Mouse (Mus musculus) forebrain, embryonic 13.5 days (tissue): Measurements from ENCODE around the gene Slc25a35. TPM values are rescaled to one million over a fixed set of nuclear protein-coding genes. Genes with fewer than 3 reads are reported as not detected.
A peak's percentile ranks its signal among the peaks of the same experiment; 100 is the strongest.
"Not testable (repeated sequence)": the region's sequence is repeated elsewhere in the genome, so short reads cannot be mapped to it uniquely, and the experiment has no call there.

Source experiments
- ATAC-seq: fragments of 200-750 bp; cut with Nextera tagmentation; 2 replicates; pipeline ENCODE4 v1.8.0; 2017
- H3K27ac ChIP-seq: fragments of 300-500 bp; sonication (generic); 2 replicates; pipeline ENCODE4 v1.5.1; 2015; ENCODE audit warnings: inconsistent platforms, mild to moderate bottlenecking, moderate library complexity
- H3K27me3 ChIP-seq: fragments of 300-500 bp; sonication (generic); 2 replicates; pipeline ENCODE4 v1.6.1; 2015; ENCODE audit warnings: mild to moderate bottlenecking, inconsistent platforms
- H3K36me3 ChIP-seq: fragments of 300-500 bp; sonication (generic); 2 replicates; pipeline ENCODE4 v1.6.1; 2015; ENCODE audit warnings: mild to moderate bottlenecking, inconsistent platforms; ENCODE audit not compliant: poor library complexity, severe bottlenecking
- H3K4me1 ChIP-seq: fragments of 300-500 bp; sonication (generic); 2 replicates; pipeline ENCODE4 v1.6.1; 2015; ENCODE audit warnings: inconsistent platforms
- H3K4me2 ChIP-seq: fragments of 300-500 bp; sonication (generic); 2 replicates; pipeline ENCODE4 v1.6.1; 2015; ENCODE audit warnings: inconsistent platforms, mild to moderate bottlenecking, moderate library complexity
- H3K4me3 ChIP-seq: fragments of 300-500 bp; sonication (generic); 2 replicates; pipeline ENCODE4 v1.5.1; 2015; ENCODE audit warnings: mild to moderate bottlenecking, inconsistent platforms
- H3K9ac ChIP-seq: fragments of 300-500 bp; sonication (generic); 2 replicates; pipeline ENCODE4 v1.6.1; 2015; ENCODE audit warnings: mild to moderate bottlenecking, inconsistent platforms
- H3K9me3 ChIP-seq: fragments of 300-500 bp; sonication (generic); replicated peaks from 2 replicates; pipeline ENCODE4 v1.6.1; 2016; ENCODE audit warnings: inconsistent platforms
- WGBS: fragments of 180-500 bp; shearing (Covaris S2); methylation state at CpG from one replicate; pipeline ENCODE4 v1.1.7; 2015; 5-methylcytosine and 5-hydroxymethylcytosine counted together
- polyA plus RNA-seq: library from polyadenylated mRNA; unstranded; fragments of >200 nt; fragmentation: Nextera tagmentation; extraction: Ambion mirVana; gene quantifications from 2 replicates; pipeline ENCODE4 v1.2.1, GENCODE M21; 2015

Gene Slc25a35
- 1.2 and 1.4 TPM in 2 replicates for polyA plus RNA-seq

DNA sequence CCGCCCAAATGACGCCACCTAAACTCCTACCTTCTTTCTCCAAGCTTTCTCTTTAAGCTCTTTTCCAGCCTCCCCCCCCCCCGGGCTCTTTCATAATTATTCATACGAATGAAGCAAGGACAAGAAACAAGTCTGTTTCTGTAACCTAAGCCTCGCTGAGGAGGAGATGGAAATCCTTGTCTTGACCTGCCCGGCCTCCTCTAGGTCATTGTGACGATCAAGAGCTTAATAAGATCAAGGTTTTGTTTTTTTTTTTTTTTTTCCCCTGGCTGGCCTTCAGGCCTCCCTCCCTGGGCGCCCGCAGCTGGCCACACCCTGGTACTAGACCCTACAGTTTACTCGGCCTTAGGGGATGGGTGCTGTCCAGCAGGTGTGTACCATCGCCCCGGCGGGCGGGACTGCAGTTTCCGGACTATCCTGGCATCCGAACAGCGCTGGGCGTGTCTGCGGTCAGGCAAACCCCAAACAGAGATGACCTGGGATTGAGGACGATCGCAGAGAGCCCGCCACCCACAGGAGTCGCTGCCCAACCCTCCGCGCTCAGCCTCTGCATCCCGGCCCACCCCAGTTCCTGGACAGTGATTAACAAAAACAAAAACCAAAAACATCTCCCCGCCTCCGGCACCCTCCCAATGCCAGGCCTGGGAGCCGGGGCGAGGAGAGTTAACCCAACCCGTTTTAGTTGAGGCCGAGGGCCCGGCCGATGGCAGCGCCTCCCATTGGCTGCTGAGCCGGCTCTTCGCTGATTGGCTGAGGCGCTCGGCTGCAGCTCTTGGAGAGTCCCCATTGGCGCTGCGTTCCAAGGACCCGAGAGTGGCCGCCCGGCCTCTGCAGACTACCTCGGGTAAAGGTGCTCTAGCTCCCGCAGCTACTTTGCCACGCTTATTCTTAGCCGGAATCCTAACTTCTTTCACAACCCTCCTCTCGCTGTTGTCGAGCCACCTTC, at the start of gene Slc25a35:
Gene Slc25a35, plus strand, starts transcription at position 795 of the 946 bp plus-strand sequence.
- Histone ChIP-seq H3K27me3 (peaks cover 13% of the 10 kb centered on the region; the same call in 1 of the 2 replicates), H3K9me3 (no peaks in the 10 kb centered on the region), H3K4me1 (peaks cover 13% of the 10 kb centered on the region), H3K9ac (peak within 1 kb of the TSS; percentile 75), H3K4me2 (peak within 1 kb of the TSS; percentile 93), H3K36me3 (no peaks in the 10 kb centered on the region), H3K27ac (no peak within 1 kb of the TSS), H3K4me3 (peak within 1 kb of the TSS; percentile 64)
- ATAC-seq, result peak; percentile 99
- 2% methylated on average over 50 of the region's 50 CpGs for WGBS

DNA sequence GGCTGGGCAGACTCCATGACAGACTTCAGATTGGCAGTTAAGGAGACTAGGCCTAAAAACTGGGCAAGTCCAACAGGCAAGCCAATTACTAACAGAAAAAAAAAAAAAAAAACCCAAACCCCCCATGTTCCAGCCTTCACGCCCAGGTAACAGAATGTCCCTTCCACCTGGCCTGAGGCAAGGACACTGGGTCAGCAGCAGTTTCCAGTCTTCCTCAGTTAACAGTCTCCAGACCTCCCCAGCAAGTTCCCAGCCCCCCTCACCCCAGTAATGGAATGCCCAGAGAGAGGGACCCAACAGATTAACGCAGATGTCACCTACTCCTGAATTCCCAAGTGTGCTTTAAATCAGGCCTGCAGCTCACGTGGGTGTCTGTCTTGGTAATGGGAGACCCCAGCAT, 44.7 kb upstream of the Slc25a35 start:
- no peak for ATAC-seq
- Histone ChIP-seq H3K4me2 (no peak overlapping the region), H3K9ac (no peak overlapping the region), H3K36me3 (no peaks in the 10 kb centered on the region), H3K4me3 (no peak overlapping the region), H3K4me1 (no peaks in the 10 kb centered on the region), H3K9me3 (no peaks in the 10 kb centered on the region), H3K27me3 (peaks cover 4% of the 10 kb centered on the region; the same call in 1 of the 2 replicates), H3K27ac (no peak overlapping the region)
- WGBS, result 59% methylated on average over 3 of the region's 3 CpGs

DNA sequence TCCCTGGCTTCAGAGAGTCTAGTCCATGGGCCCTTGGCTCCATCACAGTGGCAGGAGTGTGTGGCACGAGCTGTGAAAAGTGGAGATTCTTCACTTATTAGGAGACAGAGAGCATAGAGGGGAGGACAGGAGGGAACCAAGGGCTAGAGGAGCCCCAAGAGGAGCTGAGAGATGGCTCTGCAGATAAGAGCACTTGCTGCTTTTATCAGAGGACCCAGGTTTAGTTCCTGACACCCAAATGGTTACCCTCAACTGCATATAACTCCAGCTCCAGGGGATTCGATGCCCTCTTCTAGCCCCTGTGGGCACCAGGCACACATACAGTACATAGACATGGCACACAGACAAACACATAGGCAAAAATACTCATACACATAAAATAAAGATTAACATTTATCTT, 43.2 kb upstream of the Slc25a35 start:
- Histone ChIP-seq H3K9ac (no peak overlapping the region), H3K9me3 (no peaks in the 10 kb centered on the region), H3K4me2 (no peak overlapping the region), H3K27me3 (peaks cover 4% of the 10 kb centered on the region; the same call in 1 of the 2 replicates), H3K36me3 (no peaks in the 10 kb centered on the region), H3K4me3 (no peak overlapping the region), H3K27ac (no peak overlapping the region), H3K4me1 (no peaks in the 10 kb centered on the region)
- no peak for ATAC-seq
- 90% methylated on average over 2 of the region's 2 CpGs for WGBS

DNA sequence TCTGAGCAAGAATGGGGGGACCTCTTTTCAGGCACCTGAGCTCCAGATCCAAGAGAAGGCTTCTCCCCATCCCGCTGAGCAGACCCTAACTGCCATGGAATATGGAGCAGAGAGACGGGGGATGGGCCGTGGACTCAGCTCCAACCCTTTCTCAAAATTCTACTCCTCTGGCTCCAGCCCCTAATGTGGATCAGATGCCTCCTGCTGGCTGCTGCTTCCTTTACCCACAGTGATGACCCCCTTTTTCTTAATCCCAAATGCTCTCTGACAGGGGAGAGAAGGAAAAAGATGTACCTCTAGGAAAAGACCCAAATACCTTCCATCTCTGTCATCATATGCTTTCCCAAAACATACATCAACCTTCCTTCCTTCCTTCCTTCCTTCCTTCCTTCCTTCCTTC, 41.0 kb upstream of the Slc25a35 start, which contains the start of gene Odf4:
Gene Odf4, minus strand, starts transcription at position 101 of the 400 bp plus-strand sequence.
- no peak within 1 kb of the TSS for H3K27ac ChIP-seq
- H3K27me3 ChIP-seq, result peaks cover 4% of the 10 kb centered on the region; the same call in 1 of the 2 replicates
- H3K4me2 ChIP-seq, result no peak within 1 kb of the TSS
- 83% methylated on average over 3 of the region's 3 CpGs for WGBS
- no peaks in the 10 kb centered on the region for H3K36me3 ChIP-seq
- H3K9me3 ChIP-seq, result no peaks in the 10 kb centered on the region
- H3K4me1 ChIP-seq, result no peaks in the 10 kb centered on the region
- H3K9ac ChIP-seq, result no peak within 1 kb of the TSS
- no peak within 1 kb of the TSS for H3K4me3 ChIP-seq
- no peak for ATAC-seq

DNA sequence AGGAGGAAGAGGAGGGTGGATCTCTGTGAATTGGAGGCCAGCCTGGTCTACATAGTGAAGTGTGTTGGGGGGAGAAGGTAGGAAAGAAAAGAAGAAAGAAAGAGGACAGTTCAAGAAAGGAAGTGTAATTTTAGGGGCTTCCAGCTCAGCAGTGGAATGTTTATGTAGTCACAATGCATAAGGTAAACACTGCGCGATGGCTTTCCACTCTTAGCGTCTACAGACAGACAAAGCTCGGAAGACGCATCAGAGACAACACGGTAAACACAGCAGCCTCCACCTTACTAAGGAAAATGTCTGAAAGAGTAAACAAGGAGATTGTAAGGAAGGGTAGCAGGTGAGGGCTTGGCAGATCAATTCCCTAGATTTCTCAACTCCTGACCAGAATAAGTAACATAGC, 38.0 kb upstream of the Slc25a35 start:
- Histone ChIP-seq H3K4me3 (no peak overlapping the region), H3K36me3 (no peaks in the 10 kb centered on the region), H3K4me1 (no peaks in the 10 kb centered on the region), H3K27ac (no peak overlapping the region), H3K9ac (no peak overlapping the region), H3K9me3 (no peaks in the 10 kb centered on the region), H3K4me2 (no peak overlapping the region), H3K27me3 (peaks cover 4% of the 10 kb centered on the region; the same call in 1 of the 2 replicates)
- 86% methylated on average over 6 of the region's 6 CpGs for WGBS
- ATAC-seq, result no peak

DNA sequence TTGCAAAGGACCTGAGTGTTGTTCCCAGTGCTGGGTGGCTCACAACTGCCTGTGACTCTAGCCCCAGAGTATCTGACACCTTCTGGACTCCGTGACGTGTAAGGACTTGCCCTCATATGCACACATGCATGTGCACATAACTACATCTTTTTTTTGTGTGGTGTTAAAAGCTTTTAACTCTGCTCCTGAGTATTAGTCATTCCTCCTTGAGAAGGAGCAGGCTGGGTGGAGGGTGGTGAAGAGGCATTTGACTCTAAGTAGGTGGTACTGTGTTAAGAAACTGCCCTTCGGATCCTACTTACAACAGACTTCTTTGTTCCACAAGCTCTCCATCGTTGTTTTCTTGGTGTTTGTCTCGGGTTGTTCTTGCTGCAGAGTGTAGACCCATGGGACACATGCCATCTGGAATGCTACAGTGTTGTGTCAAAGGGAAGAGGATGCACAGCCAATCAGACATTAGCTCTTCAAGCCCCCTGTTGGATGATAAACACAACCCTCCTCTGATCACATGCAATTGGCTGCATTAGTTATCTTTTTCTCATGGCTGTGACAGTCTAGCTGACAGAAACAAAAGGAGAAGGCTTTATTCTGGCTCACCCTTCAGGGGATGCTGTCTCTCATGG, 33.9 kb upstream of the Slc25a35 start:
- no peaks in the 10 kb centered on the region for H3K4me1 ChIP-seq
- no peak for ATAC-seq
- H3K4me3 ChIP-seq, result no peak overlapping the region
- no peak overlapping the region for H3K9ac ChIP-seq
- no peaks in the 10 kb centered on the region for H3K36me3 ChIP-seq
- 71% methylated on average over 5 of the region's 5 CpGs for WGBS
- H3K27ac ChIP-seq, result peak overlapping the region; percentile 37
- no peaks in the 10 kb centered on the region for H3K27me3 ChIP-seq
- no peak overlapping the region for H3K4me2 ChIP-seq
- H3K9me3 ChIP-seq, result no peaks in the 10 kb centered on the region

DNA sequence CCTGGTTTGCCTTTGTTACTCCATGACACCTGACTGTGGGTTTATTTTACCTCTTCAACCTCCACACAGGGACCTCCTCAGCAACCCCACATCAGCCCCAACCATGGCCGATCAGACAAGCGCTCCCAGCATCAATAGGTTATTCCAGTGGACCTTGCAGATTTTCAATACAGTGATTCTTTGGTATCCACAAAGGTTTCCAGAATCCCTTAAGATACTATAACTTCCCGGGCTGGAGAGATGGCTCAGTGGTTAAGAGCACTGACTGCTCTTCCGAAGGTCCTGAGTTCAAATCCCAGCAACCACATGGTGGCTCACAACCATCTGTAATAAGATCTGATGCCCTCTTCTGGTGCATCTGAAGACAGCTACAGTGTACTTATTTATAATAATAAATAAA, 31.0 kb upstream of the Slc25a35 start:
- WGBS, result 89% methylated on average over 4 of the region's 4 CpGs
- not testable (repeated sequence) for H3K36me3 ChIP-seq, H3K4me3 ChIP-seq, H3K4me2 ChIP-seq, H3K9ac ChIP-seq, H3K27me3 ChIP-seq, ATAC-seq, H3K9me3 ChIP-seq, H3K4me1 ChIP-seq, H3K27ac ChIP-seq

DNA sequence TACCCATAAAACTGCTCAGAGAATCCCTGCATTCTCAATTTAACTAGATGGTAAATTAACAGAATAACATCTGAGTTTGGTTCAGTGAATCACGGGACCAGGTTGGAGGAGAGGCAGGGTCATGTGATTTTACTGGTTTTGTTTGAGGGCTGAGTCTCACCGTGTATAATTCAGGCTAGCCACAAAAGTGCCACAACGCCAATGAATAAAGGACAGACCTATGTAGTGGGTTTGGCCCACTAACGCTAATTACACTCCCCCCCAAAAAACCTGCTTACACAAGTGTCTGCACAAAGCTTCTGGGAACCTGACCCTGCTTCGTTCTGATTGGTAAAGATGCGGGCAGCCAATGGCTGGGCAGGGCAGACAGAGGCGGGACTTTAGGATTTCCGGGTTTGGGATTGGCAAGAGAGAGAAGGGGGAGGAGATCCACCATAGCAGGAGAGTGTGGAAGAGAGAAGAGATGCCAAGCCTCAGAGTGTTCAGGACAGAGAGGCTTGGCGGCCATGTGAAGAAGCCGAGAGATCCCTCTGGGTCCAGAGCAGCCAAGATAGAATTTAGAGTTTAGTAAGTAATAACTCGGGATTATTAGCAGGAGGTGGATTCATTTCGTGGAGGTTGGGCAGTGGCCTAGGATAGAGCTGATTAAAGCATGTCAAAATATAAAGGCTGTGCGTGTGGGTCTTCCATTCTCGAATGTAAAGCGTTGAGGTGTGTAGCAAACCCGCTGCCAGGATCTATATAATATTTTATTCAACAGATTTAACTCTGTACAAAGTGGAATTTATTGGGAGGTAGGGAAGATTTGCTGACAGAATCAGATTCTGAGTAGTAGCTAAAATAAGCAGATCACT, 28.3 kb upstream of the Slc25a35 start:
- Histone ChIP-seq H3K36me3 (no peaks in the 10 kb centered on the region; the same call in 1 of the 2 replicates), H3K27me3 (no peaks in the 10 kb centered on the region), H3K4me1 (peaks cover 6% of the 10 kb centered on the region), H3K9me3 (no peaks in the 10 kb centered on the region), H3K4me3 (peak overlapping the region; percentile 49), H3K4me2 (peak overlapping the region; percentile 67), H3K9ac (peak overlapping the region; percentile 74), H3K27ac (peak overlapping the region; percentile 72)
- WGBS, result 2% methylated on average over 16 of the region's 16 CpGs
- peak; percentile 100 for ATAC-seq

DNA sequence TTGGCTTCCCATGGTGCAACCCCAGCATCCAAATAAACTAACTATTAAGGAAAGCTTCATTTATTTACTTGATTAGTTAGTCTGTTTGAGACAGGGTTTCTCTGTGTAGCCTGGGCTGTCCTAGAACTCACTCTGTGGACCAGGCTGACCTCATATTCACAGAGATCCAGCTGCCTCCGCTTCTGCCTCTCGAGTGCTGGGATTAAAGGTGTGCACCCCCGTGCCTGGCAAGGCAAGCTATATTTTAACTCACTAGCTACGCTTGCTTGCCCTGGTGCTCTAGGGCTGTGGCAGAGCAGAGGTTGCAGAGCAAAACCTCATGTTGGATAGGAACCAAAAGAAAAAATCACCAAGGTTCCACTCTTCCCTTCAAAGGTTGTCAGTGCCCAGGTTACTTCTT, 27.4 kb upstream of the Slc25a35 start:
- 54% methylated on average over 4 of the region's 4 CpGs for WGBS
- ATAC-seq, result no peak
- Histone ChIP-seq H3K9ac (peak overlapping the region; percentile 74), H3K9me3 (no peaks in the 10 kb centered on the region), H3K4me1 (peaks cover 6% of the 10 kb centered on the region), H3K4me3 (peak overlapping the region; percentile 49), H3K36me3 (no peaks in the 10 kb centered on the region; the same call in 1 of the 2 replicates), H3K27ac (no peak overlapping the region), H3K27me3 (no peaks in the 10 kb centered on the region), H3K4me2 (peak overlapping the region; percentile 67)

DNA sequence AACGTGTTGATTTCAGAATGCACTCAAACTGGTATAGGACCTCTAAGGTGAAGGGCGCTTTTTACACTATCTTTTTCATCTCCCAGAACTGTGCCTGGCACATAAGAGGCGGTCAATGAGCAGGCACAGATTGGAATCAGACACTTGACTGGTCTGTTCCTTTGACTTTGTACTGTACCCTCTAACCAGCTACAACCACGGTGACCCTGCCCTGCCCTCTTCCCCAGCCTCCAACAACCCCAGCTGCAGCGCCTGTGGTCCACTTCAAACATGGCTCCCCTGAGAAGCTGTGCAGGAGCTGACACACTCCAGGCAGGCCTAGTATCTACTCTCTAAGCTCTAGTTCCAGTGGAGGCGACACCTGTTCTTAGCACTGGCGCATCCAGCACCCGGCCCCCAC, 25.2 kb upstream of the Slc25a35 start:
- H3K4me1 ChIP-seq, result peaks cover 9% of the 10 kb centered on the region
- WGBS, result 92% methylated on average over 8 of the region's 8 CpGs
- H3K27me3 ChIP-seq, result peaks cover 14% of the 10 kb centered on the region
- no peaks in the 10 kb centered on the region for H3K9me3 ChIP-seq
- H3K36me3 ChIP-seq, result no peaks in the 10 kb centered on the region; the same call in 1 of the 2 replicates
- no peak overlapping the region for H3K4me2 ChIP-seq
- no peak overlapping the region for H3K27ac ChIP-seq
- no peak overlapping the region for H3K4me3 ChIP-seq
- ATAC-seq, result no peak
- H3K9ac ChIP-seq, result no peak overlapping the region

DNA sequence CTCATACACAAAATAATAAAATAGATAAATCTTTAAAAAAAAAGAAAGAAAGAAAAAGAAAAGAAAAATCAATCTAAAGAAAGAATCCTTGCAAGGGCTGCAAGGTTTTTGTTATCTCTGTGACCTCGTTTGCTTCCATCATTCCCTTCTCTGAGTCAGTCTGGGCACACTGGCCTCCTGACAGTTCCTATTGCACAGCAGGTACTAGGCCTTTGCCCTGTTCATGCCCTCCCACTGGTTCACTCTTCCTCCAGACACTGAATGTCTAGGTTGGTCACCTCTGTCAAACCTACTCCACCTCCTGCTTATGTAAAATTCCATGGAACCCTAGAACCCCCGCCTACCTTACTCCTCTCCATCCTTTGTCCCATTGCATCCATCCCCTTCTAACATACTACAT, 22.7 kb upstream of the Slc25a35 start:
- no peak for ATAC-seq
- Histone ChIP-seq H3K27me3 (peaks cover 16% of the 10 kb centered on the region), H3K4me1 (peaks cover 7% of the 10 kb centered on the region), H3K9me3 (no peaks in the 10 kb centered on the region), H3K4me3 (no peak overlapping the region), H3K9ac (no peak overlapping the region), H3K27ac (no peak overlapping the region), H3K4me2 (no peak overlapping the region), H3K36me3 (no peaks in the 10 kb centered on the region; the same call in 1 of the 2 replicates)
- WGBS, result 69% methylated on average over 2 of the region's 2 CpGs
